In the genomic region with DNA sequence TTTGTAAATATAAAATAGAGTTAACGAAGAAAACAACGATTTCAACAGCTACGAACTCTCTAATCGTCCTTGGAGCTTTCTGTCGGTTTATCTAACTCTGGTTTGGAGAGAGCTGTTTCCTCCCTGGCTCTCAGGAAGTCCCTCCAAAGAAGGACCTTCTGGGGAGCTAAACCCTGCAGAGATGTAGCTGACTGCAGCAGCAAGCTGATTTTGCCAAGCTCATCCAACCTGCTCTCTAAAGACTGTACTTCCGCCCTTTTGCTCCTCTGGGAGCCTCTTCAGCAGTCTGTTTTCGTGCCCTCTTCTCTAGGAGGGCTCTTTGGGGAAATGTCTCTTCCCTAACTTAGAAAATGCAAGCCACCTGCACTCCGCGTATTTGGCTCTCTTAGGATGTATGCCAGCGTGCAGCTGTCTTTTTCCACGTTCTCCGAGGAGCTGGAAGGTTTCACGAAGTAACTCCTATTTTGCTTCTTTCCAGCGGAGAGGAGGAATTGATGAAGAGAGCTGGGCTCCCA, we compare ENCODE assay signal across 9 mouse cellular contexts.
A peak's percentile ranks its signal among the peaks of the same experiment; 100 is the strongest.
DNase-seq lines count a peak whose midpoint lies in the region; ATAC-seq lines count a peak whose summit lies in the region.
"Had no signal": no experiment of that assay in that cellular context is flagged by ENCODE, and none has a peak within 500 bp of the region (broad histone marks: within the 10 kb centered on the region; RNA-seq: fewer than 3 reads in every experiment).

No protein-coding gene starts in this region.

- no peak for ATAC-seq in hindbrain, embryonic 11.5 days (ENCODE audit: low FRiP score)
- peak; percentile 34; the same call in 1 of the 2 replicates for ATAC-seq in hindbrain, embryonic 16.5 days

- no peak overlapping the region for H3K4me2 ChIP-seq in hindbrain, embryonic 11.5 days (replicated peaks; ENCODE audit: low read depth, low read length)
- H3K4me2 ChIP-seq in hindbrain, embryonic 16.5 days (ENCODE audit: low read length): peak overlapping the region; percentile 49

- DNase-seq in hindbrain, embryonic 10.5 days (ENCODE audit: low spot score): peak; percentile 7
- DNase-seq in hindbrain, embryonic 11.5 days (ENCODE audit: low spot score): no peak
- DNase-seq in right cerebral cortex, postnatal 25 days: peak; percentile 38
- no peak for DNase-seq in right cerebral cortex, postnatal 14 days
- DNase-seq in ovary, postnatal 14 days (ENCODE audit: low spot score): no peak
- no peak for DNase-seq in adrenal gland, postnatal 4 days (ENCODE audit: low spot score in 2 of 2)
- DNase-seq: kidney, adult 9 months; lung, postnatal 10 days had no signal

- 0 out of 2 replicates have a peak, but pooled peaks cover 6% of the 10 kb centered on the region for H3K4me1 ChIP-seq in hindbrain, embryonic 10.5 days (replicated peaks)
- no peaks in the 10 kb centered on the region; the same call in 1 of the 2 replicates for H3K4me1 ChIP-seq in hindbrain, embryonic 11.5 days (replicated peaks; ENCODE audit: control insufficient read depth, insufficient read depth, low read length)
- peaks cover 5% of the 10 kb centered on the region; the same call in 1 of the 2 replicates for H3K4me1 ChIP-seq in hindbrain, embryonic 16.5 days (ENCODE audit: control insufficient read depth, insufficient read depth, low read depth, low read length)

- WGBS in hindbrain, embryonic 10.5 days: 51% methylated on average over 14 of the region's 14 CpGs
- WGBS in hindbrain, embryonic 11.5 days: 54% methylated on average over 14 of the region's 14 CpGs
- 48% methylated on average over 14 of the region's 14 CpGs for WGBS in hindbrain, embryonic 16.5 days

- H3K36me3 ChIP-seq in hindbrain, embryonic 10.5 days: no peaks in the 10 kb centered on the region
- no peaks in the 10 kb centered on the region for H3K36me3 ChIP-seq in hindbrain, embryonic 11.5 days (ENCODE audit: control insufficient read depth, insufficient read depth, low read length)
- no peaks in the 10 kb centered on the region for H3K36me3 ChIP-seq in hindbrain, embryonic 16.5 days (ENCODE audit: control insufficient read depth, insufficient read depth, low read length)

- H3K9ac ChIP-seq in hindbrain, embryonic 11.5 days (ENCODE audit: low read depth, low read length): no peak overlapping the region
- 0 out of 2 replicates have a peak overlapping the region, but pooled peaks have one; percentile 11 for H3K9ac ChIP-seq in hindbrain, embryonic 16.5 days (ENCODE audit: low read depth, low read length)

- H3K27me3 ChIP-seq in hindbrain, embryonic 10.5 days (ENCODE audit: insufficient read depth, poor library complexity, severe bottlenecking): no peaks in the 10 kb centered on the region
- no peaks in the 10 kb centered on the region for H3K27me3 ChIP-seq in hindbrain, embryonic 11.5 days (ENCODE audit: control insufficient read depth, insufficient read depth, low read length)
- no peaks in the 10 kb centered on the region for H3K27me3 ChIP-seq in hindbrain, embryonic 16.5 days (replicated peaks; ENCODE audit: control insufficient read depth, insufficient read depth, low read length)

- H3K4me3 ChIP-seq in hindbrain, embryonic 10.5 days: no peak overlapping the region
- no peak overlapping the region for H3K4me3 ChIP-seq in hindbrain, embryonic 11.5 days (ENCODE audit: low read depth, low read length)
- H3K4me3 ChIP-seq in hindbrain, embryonic 16.5 days (ENCODE audit: low read length): peak overlapping the region; percentile 19

- no peaks in the 10 kb centered on the region for H3K9me3 ChIP-seq in hindbrain, embryonic 10.5 days
- H3K9me3 ChIP-seq in hindbrain, embryonic 11.5 days (ENCODE audit: control insufficient read depth, low read length): no peaks in the 10 kb centered on the region
- no peaks in the 10 kb centered on the region for H3K9me3 ChIP-seq in hindbrain, embryonic 16.5 days (ENCODE audit: control insufficient read depth, low read length)

- H3K27ac ChIP-seq in hindbrain, embryonic 10.5 days: no peak overlapping the region
- no peak overlapping the region for H3K27ac ChIP-seq in hindbrain, embryonic 11.5 days (ENCODE audit: low read depth, low read length)
- H3K27ac ChIP-seq in hindbrain, embryonic 16.5 days (ENCODE audit: low read depth, low read length): no peak overlapping the region

Comparison
In these comparisons a context has a peak if more than half of its experiments do, and no peak if none do; other contexts are left out.
1. DNase-seq: peak in hindbrain, embryonic 10.5 days (single experiment) and right cerebral cortex, postnatal 25 days (single experiment); none in hindbrain, embryonic 11.5 days (single experiment), right cerebral cortex, postnatal 14 days (single experiment), ovary, postnatal 14 days (single experiment) and adrenal gland, postnatal 4 days (0 of 2).